Mouse (Mus musculus) activated CD4-positive, CD25-positive, alpha-beta regulatory T cell, adult 4 months (primary cell): ENCODE measurements around the gene Pgr. TPM values are rescaled to one million over a fixed set of nuclear protein-coding genes. Genes with fewer than 3 reads are reported as not detected.

ENCODE experiments used
- ATAC-seq: one replicate; pipeline ENCODE4 v1.8.0; 2017
- polyA plus RNA-seq, 2 experiments: library from polyadenylated mRNA; unstranded; fragments of 100-300 nt; shearing (Covaris generic); gene quantifications; one replicate each; pipeline ENCODE4 v1.2.1; 2017

The Pgr gene
- polyA plus RNA-seq, result under 1 TPM in 1 of 2 experiments, not detected in 1; 0.16 TPM

DNA sequence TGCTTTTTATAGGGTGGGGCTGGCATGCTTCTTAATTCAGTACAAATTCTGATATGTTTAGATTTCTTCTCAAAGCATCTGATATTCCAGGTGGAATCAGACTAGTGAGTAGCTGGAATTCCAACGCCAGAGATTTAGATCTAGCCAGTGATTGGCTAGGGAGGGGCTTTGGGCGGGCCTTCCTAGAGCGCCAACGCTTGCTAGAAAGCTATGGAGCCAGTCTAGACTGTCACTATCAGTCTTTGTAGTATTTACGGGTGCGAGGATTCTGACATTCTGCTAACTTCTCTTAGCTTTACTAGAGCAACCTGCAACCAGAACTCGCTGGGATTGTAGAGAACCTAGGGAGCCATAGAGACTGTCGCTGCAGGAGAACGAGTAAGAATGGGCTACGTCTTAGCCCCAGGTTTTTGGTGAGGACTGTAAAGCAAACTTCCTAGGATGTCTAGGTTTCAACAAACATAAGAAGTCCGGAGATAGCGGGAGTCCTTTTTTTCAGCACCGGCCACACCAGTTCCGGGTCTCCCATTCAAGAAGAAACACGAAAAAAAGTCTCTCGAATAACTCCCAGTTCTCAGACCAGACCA lies at the start of gene Pgr:
TSS of gene Pgr (plus strand) at position 218 of the 587 bp plus-strand sequence.
- ATAC-seq, result no peak

DNA sequence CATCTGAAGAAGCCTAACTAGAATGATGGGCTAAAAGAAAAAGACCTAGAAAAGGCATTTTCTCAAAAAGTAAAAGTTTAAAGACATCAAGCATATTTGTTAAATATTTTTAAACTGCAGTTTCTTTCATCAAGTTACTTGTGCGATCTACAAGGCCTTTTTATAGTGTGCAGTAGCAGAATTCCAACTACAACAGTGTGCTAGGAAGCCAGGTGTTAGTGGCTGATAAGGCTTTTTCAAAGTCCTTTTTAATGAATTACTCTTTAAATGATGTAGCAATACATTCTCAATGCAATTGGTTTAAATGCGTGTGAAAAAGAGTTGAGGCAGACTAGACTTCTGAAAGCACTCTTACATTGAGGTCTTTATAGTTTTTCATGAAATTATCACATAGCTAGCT lies 42.2 kb upstream of the Pgr start:
- ATAC-seq, result no peak

- no peak for ATAC-seq
Measured at GRCm38 (mm10) chr9:8868511-8868910, 31.1 kb upstream of the Pgr start.

DNA sequence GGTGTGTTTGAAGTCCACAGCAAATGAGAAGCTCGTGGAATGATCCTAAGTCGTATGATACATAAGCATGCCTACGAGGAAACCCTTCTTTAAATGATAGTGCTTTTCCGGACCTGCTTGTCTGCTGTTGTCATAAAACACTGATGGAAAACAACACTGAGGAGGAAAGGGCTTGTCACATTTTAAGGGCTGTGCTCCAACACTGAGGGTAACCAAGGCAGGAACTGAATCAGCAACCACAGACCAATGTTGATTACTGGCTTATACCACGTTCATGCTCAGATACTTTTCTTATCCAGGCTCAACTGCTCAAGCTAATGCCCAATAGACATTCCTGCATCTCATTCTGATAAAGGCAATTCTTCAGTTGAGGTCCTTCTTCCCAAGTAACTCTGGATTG lies 4.4 kb upstream of the Pgr start:
- no peak for ATAC-seq

- ATAC-seq, result no peak
Measured at GRCm38 (mm10) chr9:8900203-8901012, 775 bp downstream of the Pgr start.

DNA sequence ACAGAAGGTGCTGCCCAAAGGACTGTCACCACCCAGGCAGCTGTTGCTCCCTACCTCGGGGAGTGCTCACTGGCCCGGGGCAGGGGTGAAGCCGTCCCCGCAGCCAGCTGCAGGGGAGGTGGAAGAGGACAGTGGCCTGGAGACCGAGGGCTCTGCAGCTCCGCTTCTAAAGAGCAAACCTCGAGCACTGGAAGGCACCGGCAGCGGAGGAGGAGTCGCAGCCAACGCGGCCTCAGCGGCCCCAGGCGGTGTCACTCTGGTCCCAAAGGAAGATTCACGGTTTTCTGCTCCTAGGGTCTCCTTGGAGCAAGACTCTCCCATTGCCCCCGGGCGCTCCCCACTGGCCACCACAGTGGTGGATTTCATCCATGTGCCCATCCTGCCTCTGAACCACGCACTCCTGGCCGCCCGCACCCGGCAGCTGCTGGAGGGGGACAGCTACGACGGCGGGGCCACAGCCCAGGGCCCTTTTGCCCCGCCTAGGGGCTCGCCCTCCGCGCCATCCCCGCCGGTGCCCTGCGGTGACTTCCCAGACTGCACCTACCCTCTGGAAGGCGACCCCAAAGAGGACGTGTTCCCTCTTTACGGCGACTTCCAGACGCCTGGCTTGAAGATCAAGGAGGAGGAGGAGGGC lies 1.5 kb downstream of the Pgr start:
- ATAC-seq, result no peak

DNA sequence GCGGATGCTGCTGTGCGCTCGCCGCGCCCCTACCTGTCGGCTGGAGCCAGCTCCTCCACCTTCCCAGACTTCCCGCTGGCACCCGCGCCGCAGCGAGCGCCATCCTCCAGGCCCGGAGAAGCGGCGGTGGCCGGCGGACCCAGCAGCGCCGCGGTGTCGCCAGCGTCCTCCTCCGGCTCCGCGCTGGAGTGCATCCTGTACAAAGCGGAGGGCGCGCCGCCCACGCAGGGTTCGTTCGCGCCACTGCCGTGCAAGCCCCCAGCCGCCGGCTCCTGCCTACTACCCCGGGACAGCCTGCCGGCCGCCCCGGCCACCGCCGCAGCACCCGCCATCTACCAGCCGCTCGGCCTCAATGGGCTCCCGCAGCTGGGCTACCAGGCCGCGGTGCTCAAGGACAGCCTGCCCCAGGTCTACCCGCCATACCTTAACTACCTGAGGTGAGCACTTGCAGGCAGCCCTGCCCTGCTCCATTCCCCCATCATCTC lies 2.1 kb downstream of the Pgr start:
- ATAC-seq, result no peak

DNA sequence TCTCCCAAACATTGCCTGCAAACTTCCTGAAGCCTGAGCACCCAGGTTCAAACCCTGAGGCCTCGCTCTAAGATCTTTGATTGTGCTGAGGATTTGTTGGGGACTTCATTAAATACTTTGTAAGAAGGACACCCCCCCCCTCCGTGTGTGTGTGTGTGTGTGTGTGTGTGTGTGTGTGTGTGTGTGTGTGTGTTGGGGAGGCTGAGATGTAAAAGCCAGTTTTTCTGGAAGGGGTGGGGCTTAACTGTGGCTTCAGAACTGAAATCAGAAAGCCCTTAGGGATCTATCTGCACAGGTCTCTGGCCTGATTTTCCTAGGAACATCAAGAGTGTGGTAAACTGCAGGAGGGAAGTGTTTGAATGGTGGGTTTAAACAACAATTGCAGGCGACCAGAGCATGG lies 2.6 kb downstream of the Pgr start:
- ATAC-seq, result no peak

GRCm38 (mm10) chr9:8927561-8927960 lies 27.9 kb downstream of the Pgr start:
- ATAC-seq, result no peak

DNA sequence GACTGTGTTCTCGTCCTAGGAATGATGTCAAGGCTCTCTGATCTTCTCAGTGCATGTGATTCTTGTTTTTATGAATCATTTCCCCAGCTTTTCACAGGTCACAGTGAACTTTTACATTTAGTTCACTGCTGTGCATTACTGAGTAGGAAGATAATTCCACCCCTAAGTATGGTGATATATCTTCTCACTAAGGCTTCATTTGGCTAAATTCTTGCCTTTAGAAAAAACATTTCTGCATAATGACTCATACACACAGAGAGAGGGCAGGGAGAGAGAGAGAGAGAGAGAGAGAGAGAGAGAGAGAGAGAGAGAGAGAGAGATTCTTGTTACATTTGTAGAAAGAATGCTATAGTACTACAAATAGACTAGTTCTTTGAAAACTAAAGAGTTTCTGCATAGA lies 38.1 kb downstream of the Pgr start:
- ATAC-seq, result no peak

DNA sequence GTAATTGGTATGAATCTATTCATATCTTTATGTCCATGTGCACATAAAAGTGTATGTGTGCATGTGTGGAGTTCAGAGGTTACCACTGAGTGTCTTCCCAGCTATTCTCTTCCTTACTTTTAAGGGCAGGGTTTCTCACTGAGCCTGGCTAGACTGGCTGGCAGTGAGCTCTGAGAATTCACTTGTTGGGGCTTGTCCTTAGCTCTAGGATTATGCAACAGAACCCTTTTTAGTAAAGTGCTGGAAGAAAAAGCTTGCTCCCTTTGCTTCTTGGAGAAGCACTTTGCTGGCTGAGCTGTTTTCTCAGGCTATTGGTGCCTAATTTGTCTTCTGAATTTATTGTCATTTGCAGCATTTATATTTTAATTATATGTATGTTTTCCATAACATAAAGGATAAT lies 53.7 kb downstream of the Pgr start:
- ATAC-seq, result no peak

- ATAC-seq, result no peak
Measured at GRCm38 (mm10) chr9:8964512-8965133, 65.0 kb downstream of the Pgr start.

- no peak for ATAC-seq
Measured at GRCm38 (mm10) chr9:8970240-8970639, 70.6 kb downstream of the Pgr start.

- ATAC-seq, result no peak
Measured at GRCm38 (mm10) chr9:8971491-8971890, 71.9 kb downstream of the Pgr start, which contains the start of gene Gm16485. Gene Gm16485 (plus strand): TSS chr9:8971791.

DNA sequence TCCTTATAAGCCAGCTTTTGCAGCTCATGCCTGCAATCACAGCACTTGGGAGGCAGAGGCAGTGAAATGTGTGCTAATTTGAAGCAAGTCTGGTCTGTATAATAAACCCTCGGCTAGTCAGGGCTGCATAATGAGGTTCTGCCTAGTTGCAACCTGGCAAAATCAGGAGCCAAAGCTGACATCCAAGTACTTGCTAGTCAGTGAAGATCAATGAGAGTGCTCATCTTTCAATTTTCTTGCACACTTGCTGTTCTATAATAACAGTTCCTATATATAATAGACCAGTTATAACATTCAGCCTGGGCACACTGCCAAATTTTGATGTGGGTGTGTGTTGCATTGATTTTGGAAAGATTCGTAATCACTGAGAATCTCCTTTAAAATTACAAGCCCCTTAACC lies 78.1 kb downstream of the Pgr start:
- ATAC-seq, result no peak

- ATAC-seq, result no peak
Measured at GRCm38 (mm10) chr9:8982315-8982714, 82.7 kb downstream of the Pgr start.

DNA sequence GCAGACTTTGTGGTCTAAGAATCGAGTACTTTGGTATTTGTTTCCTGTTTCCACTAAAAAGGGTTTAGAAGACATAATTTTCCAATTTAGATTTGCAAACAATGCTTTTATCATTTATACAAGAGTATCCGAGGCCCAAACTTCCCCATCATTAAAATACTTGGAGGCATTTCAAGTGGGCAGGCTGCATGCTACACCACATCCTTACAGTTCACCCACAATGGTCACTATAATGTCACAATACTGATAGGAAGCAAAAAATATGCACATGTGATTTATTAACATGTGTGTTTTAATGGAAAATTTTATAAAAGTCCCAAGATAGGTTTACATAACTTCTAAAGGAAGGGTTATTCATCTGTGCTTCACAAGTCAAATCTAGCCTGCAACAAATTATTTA lies 96.9 kb downstream of the Pgr start:
- ATAC-seq, result no peak

DNA sequence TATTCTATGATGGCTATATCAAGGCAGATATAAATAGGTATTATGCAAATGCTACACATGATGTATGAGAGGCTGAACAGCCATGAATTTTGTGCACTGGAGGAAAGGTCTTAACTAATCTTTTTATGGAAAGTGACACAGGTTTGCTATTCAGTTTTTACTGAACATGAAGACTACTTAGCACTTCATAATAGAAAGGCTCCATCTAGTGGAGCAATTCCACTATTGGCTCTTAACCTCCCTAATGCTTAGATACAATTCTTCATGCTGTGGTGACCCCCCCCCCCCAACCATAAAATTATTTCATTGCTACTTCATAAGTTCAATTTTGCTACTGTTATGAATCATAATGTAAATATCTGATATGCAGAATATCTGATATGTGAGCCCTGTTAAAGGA lies 101.5 kb downstream of the Pgr start:
- no peak for ATAC-seq

DNA sequence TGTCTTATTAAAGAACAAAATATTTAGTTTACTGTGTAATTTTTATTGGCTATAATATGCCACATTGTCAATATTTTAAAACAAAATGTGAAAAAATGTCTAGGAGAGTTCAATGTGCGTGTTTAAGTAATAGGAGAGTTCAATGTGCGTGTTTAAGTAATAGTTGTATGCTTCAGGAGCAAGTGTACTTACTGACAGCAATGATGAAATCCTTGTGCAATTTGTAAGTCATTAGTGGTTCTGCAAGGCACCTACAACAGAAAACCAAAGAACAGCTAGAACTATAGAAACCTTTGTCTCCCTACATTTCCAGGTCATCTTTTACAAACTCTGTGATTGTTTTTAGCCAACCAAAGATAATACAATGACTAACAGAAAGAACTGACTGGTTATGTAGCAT lies 115.5 kb downstream of the Pgr start:
- ATAC-seq, result no peak
